In genomic region chr2:84523994-84524393, GRCm38 (mm10) we compare ENCODE assay signal across 20 mouse cellular contexts.
"Had no signal": no experiment of that assay in that cellular context is flagged by ENCODE, and none has a peak within 500 bp of the region (broad histone marks: within the 10 kb centered on the region; RNA-seq: fewer than 3 reads in every experiment).

No protein-coding gene starts in this region.

- H3K4me2 ChIP-seq: kidney, embryonic 15.5 days; liver, embryonic 13.5 days; midbrain, embryonic 11.5 days; neural tube, embryonic 13.5 days had no signal

- H3K27me3 ChIP-seq: intestine, embryonic 15.5 days; kidney, embryonic 15.5 days; liver, embryonic 13.5 days; neural tube, embryonic 13.5 days had no signal

- H3K4me1 ChIP-seq: neural tube, embryonic 13.5 days had no signal

- DNase-seq: kidney, adult 11 months; kidney, adult 8-10 months; kidney, postnatal 10 days; kidney, postnatal 36 days; layer of hippocampus, adult 9-11 months; liver, embryonic 13.5 days; lung, adult 2 months; lung, postnatal 14 days; lung, postnatal 4 days; midbrain, embryonic 14.5 days; retina, postnatal 1 day; right cerebral cortex, postnatal 25 days; spleen, adult 18-20 months; thymus, adult 2 months; thymus, postnatal 25 days had no signal

- H3K36me3 ChIP-seq: intestine, embryonic 15.5 days; kidney, embryonic 15.5 days; liver, embryonic 13.5 days; neural tube, embryonic 13.5 days had no signal

- H3K9me3 ChIP-seq: intestine, embryonic 15.5 days; kidney, embryonic 15.5 days; liver, embryonic 13.5 days; neural tube, embryonic 13.5 days had no signal

- H3K9ac ChIP-seq: intestine, embryonic 15.5 days; kidney, embryonic 15.5 days; liver, embryonic 13.5 days; neural tube, embryonic 13.5 days had no signal

- H3K4me3 ChIP-seq: intestine, embryonic 15.5 days; kidney, embryonic 15.5 days; liver, embryonic 13.5 days; myocyte; neural tube, embryonic 13.5 days had no signal

- H3K27ac ChIP-seq: intestine, embryonic 15.5 days; kidney, embryonic 15.5 days; liver, embryonic 13.5 days; neural tube, embryonic 13.5 days had no signal
